8 mouse cellular contexts compared by ENCODE assay signal in the genomic region with DNA sequence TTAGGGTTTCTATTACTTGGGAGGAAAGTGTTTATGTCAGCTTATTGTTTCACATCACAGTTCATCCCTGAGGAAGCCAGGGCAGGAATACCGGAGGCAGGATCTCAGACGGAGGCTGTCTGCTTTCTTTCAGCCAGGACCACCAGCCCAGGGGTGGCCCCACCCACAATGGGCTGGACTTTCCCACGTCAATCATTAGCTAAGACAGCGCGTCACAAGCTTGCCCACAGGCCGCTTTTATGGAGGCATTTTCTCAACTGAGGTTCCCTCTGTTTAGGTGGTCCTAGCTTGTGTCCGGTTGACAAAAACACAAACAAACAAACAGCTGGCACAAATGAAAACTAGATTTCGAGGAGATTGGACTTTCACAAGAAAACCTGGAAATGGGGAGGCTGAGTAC. TPM values are rescaled to one million over a fixed set of nuclear protein-coding genes. Genes with fewer than 3 reads are reported as not detected.
DNase-seq lines count a peak whose midpoint lies in the region; ATAC-seq lines count a peak whose summit lies in the region.

No protein-coding gene starts in this region.

- peaks cover 32% of the 10 kb centered on the region for H3K4me1 ChIP-seq in heart, embryonic 12.5 days (replicated peaks)
- peaks cover 31% of the 10 kb centered on the region for H3K4me1 ChIP-seq in forebrain, embryonic 10.5 days
- peaks cover 27% of the 10 kb centered on the region for H3K4me1 ChIP-seq in kidney, embryonic 15.5 days

- peak; percentile 76 for ATAC-seq in heart, embryonic 12.5 days (ENCODE audit: insufficient number of reproducible peaks, low FRiP score)
- peak; percentile 75 for ATAC-seq in kidney, embryonic 15.5 days (replicated peaks; ENCODE audit: low FRiP score)
- ATAC-seq in megakaryocyte-erythroid progenitor cell, adult 5-6 weeks (replicated peaks; ENCODE audit: low FRiP score, low TSS enrichment, poor library complexity, severe bottlenecking) = peak; percentile 48

- peak overlapping the region; percentile 75 for H3K27ac ChIP-seq in heart, embryonic 12.5 days (ENCODE audit: poor library complexity, severe bottlenecking)
- peak overlapping the region; percentile 81 for H3K27ac ChIP-seq in forebrain, embryonic 10.5 days
- H3K27ac ChIP-seq in kidney, embryonic 15.5 days = peak overlapping the region; percentile 29; the same call in 1 of the 2 replicates

- 2% methylated on average over 8 of the region's 8 CpGs for WGBS in heart, embryonic 12.5 days
- WGBS in forebrain, embryonic 10.5 days = under 1% methylated on average over 8 of the region's 8 CpGs
- WGBS in kidney, embryonic 15.5 days = 1% methylated on average over 8 of the region's 8 CpGs

- no peak for DNase-seq in heart, adult 8-10 months (ENCODE audit: low spot score)
- DNase-seq in forebrain, embryonic 10.5 days (ENCODE audit: extremely low spot score, low spot score) = peak; percentile 77
- DNase-seq in thymus, postnatal 25 days = peak; percentile 46
- DNase-seq in frontal cortex, postnatal 10 days (ENCODE audit: low spot score in 2 of 2) = no peak
- DNase-seq in adrenal gland, postnatal 4 days (ENCODE audit: low spot score in 2 of 2) = no peak

- H3K27me3 ChIP-seq in heart, embryonic 12.5 days (replicated peaks) = no peaks in the 10 kb centered on the region
- peaks cover 10% of the 10 kb centered on the region; the same call in 1 of the 2 replicates for H3K27me3 ChIP-seq in forebrain, embryonic 10.5 days (ENCODE audit: poor library complexity, severe bottlenecking)
- H3K27me3 ChIP-seq in kidney, embryonic 15.5 days = no peaks in the 10 kb centered on the region

- no peaks in the 10 kb centered on the region for H3K36me3 ChIP-seq in heart, embryonic 12.5 days
- no peaks in the 10 kb centered on the region for H3K36me3 ChIP-seq in forebrain, embryonic 10.5 days (replicated peaks)
- no peaks in the 10 kb centered on the region for H3K36me3 ChIP-seq in kidney, embryonic 15.5 days

- H3K4me3 ChIP-seq in heart, embryonic 12.5 days = peak overlapping the region; percentile 44
- H3K4me3 ChIP-seq in forebrain, embryonic 10.5 days = peak overlapping the region; percentile 49
- H3K4me3 ChIP-seq in kidney, embryonic 15.5 days (replicated peaks) = peak overlapping the region; percentile 46

- peak overlapping the region; percentile 50 for H3K9ac ChIP-seq in heart, embryonic 12.5 days
- H3K9ac ChIP-seq in kidney, embryonic 15.5 days = peak overlapping the region; percentile 35

- peak overlapping the region; percentile 77 for H3K4me2 ChIP-seq in heart, embryonic 12.5 days
- peak overlapping the region; percentile 82 for H3K4me2 ChIP-seq in kidney, embryonic 15.5 days

- H3K9me3 ChIP-seq in heart, embryonic 12.5 days (replicated peaks) = no peaks in the 10 kb centered on the region
- no peaks in the 10 kb centered on the region for H3K9me3 ChIP-seq in forebrain, embryonic 10.5 days
- H3K9me3 ChIP-seq in kidney, embryonic 15.5 days (replicated peaks) = no peaks in the 10 kb centered on the region

RNA-seq across cellular contexts. Expression of a gene that starts 12.3 kb away (rescaled TPM):
- polyA plus RNA-seq in heart, embryonic 12.5 days (2016; fragmentation: Nextera tagmentation; extraction: Ambion mirVana) = 6.9 and 7.1 TPM in 2 replicates
- total RNA-seq in heart, adult 8-10 months (2022) = under 1 TPM; 0.14 to 0.72 (median 0.22) TPM
- polyA plus RNA-seq in forebrain, embryonic 10.5 days (2016; fragmentation: Nextera tagmentation; extraction: Ambion mirVana) = 12.1 and 12.2 TPM in 2 replicates
- polyA plus RNA-seq in kidney, embryonic 15.5 days (2015; fragmentation: Nextera tagmentation; extraction: Ambion mirVana) = 11.0 and 14.0 TPM in 2 replicates
- not detected in 2 replicates for total RNA-seq in megakaryocyte-erythroid progenitor cell, adult 5-6 weeks (2014; fragmentation: Nextera tagmentation)
- not detected in 2 replicates for total RNA-seq in megakaryocyte-erythroid progenitor cell, adult 5-6 weeks (2017)
- total RNA-seq in adrenal gland, postnatal 4 days (2021) = 1 to 10 TPM; 1.8 to 3.6 TPM

Comparison
In these comparisons a context has a peak if more than half of its experiments do, and no peak if none do; other contexts are left out.
1. H3K27ac ChIP-seq: peak in every context shown above with its lines; median percentile 81 in forebrain, embryonic 10.5 days; 75 in heart, embryonic 12.5 days; 29 in kidney, embryonic 15.5 days.
2. DNase-seq: peak in forebrain, embryonic 10.5 days (single experiment) and thymus, postnatal 25 days (single experiment); none in heart, adult 8-10 months (single experiment), frontal cortex, postnatal 10 days (0 of 2) and adrenal gland, postnatal 4 days (0 of 2).
3. Peak in every context shown above with its lines, with median percentiles within 50 percentile points of each other: ATAC-seq and H3K4me3 ChIP-seq.